Mouse (Mus musculus): ENCODE results near the gene Top2b. TPM values are rescaled to one million over a fixed set of nuclear protein-coding genes. Genes with fewer than 3 reads are reported as not detected.

The Top2b gene
- polyA plus RNA-seq, 1 experiment from 2014 or later, result 20.4 TPM

Other genes starting within 250 kb of the Top2b start
- 37.2 and 37.4 TPM in 2 replicates for gene Ngly1, start 115.9 kb upstream of the Top2b start, polyA plus RNA-seq (2015; fragmentation: Nextera tagmentation; extraction: Ambion mirVana)
- 3.7 and 4.7 TPM in 2 replicates for gene Oxsm, start 115.4 kb upstream of the Top2b start, polyA plus RNA-seq (2015; fragmentation: Nextera tagmentation; extraction: Ambion mirVana)